In genomic region chr2:156421381-156422110, GRCm38 (mm10) we compare ENCODE assay signal across 8 mouse cellular contexts. TPM values are rescaled to one million over a fixed set of nuclear protein-coding genes. Genes with fewer than 3 reads are reported as not detected.
DNase-seq lines count a peak whose midpoint lies in the region; ATAC-seq and TF ChIP-seq lines count a peak whose summit lies in the region.

No protein-coding gene starts in this region.

- WGBS in intestine, embryonic 14.5 days, result 1% methylated on average over 35 of the region's 36 CpGs
- WGBS in limb, embryonic 15.5 days, result under 1% methylated on average over 36 of the region's 36 CpGs
- under 1% methylated on average over 33 of the region's 36 CpGs for WGBS in midbrain, postnatal 0 days

- H3K9me3 ChIP-seq in intestine, embryonic 14.5 days (ENCODE audit: control insufficient read depth, low read length), result no peaks in the 10 kb centered on the region
- H3K9me3 ChIP-seq in limb, embryonic 15.5 days, result no peaks in the 10 kb centered on the region
- no peaks in the 10 kb centered on the region for H3K9me3 ChIP-seq in midbrain, postnatal 0 days (ENCODE audit: low read length)

- no peak for TF ChIP-seq POLR2A in embryonic fibroblast, embryonic 13.5 days (IDR thresholded peaks at IDR 0.05; ENCODE audit: low read depth, low read length)

- no peaks in the 10 kb centered on the region for H3K36me3 ChIP-seq in intestine, embryonic 14.5 days (ENCODE audit: control insufficient read depth, insufficient read depth, low read length)
- H3K36me3 ChIP-seq in limb, embryonic 15.5 days, result no peaks in the 10 kb centered on the region
- H3K36me3 ChIP-seq in midbrain, postnatal 0 days (ENCODE audit: insufficient read depth, low read length), result no peaks in the 10 kb centered on the region

- peak overlapping the region; percentile 98 for H3K4me2 ChIP-seq in intestine, embryonic 14.5 days (ENCODE audit: low read length)
- peak overlapping the region; percentile 94 for H3K4me2 ChIP-seq in limb, embryonic 15.5 days
- H3K4me2 ChIP-seq in midbrain, postnatal 0 days (ENCODE audit: low read depth, low read length, poor library complexity, severe bottlenecking), result peak overlapping the region; percentile 89

- no peak for DNase-seq in frontal cortex, postnatal 25 days (ENCODE audit: low spot score in 2 of 2)
- DNase-seq in T-cell, adult 2 months (ENCODE audit: low spot score), result peak; percentile 45
- DNase-seq in intestine, embryonic 14.5 days (ENCODE audit: low spot score), result peak; percentile 66
- DNase-seq in midbrain, postnatal 0 days (ENCODE audit: low spot score), result peak; percentile 53
- peak; percentile 19 for DNase-seq in testis, postnatal 14 days (ENCODE audit: low spot score)

- TF ChIP-seq CTCF in embryonic fibroblast, embryonic 13.5 days (IDR thresholded peaks at IDR 0.05; ENCODE audit: borderline replicate concordance, insufficient read depth, low read length), result no peak
- peak; percentile 1; the same call in 1 of the 2 replicates for TF ChIP-seq CTCF in midbrain, postnatal 0 days (IDR thresholded peaks at IDR 0.05)

- H3K4me3 ChIP-seq in embryonic fibroblast, embryonic 13.5 days (ENCODE audit: insufficient read depth, low read length), result peak overlapping the region; percentile 41
- H3K4me3 ChIP-seq in intestine, embryonic 14.5 days (ENCODE audit: low read depth, low read length), result peak overlapping the region; percentile 61
- peak overlapping the region; percentile 62 for H3K4me3 ChIP-seq in limb, embryonic 15.5 days
- H3K4me3 ChIP-seq in midbrain, postnatal 0 days (ENCODE audit: low read depth, low read length), result peak overlapping the region; percentile 82

- peak; percentile 61 for ATAC-seq in frontal cortex, adult (ENCODE audit: low TSS enrichment)
- peak; percentile 66 for ATAC-seq in intestine, embryonic 14.5 days (replicated peaks; ENCODE audit: low FRiP score, low TSS enrichment, low read depth)
- peak; percentile 42; the same call in 1 of the 2 replicates for ATAC-seq in limb, embryonic 15.5 days (ENCODE audit: insufficient number of reproducible peaks, low FRiP score, low TSS enrichment, low read depth)
- peak; percentile 77 for ATAC-seq in midbrain, postnatal 0 days (ENCODE audit: low FRiP score)

- H3K27me3 ChIP-seq in intestine, embryonic 14.5 days (replicated peaks; ENCODE audit: control insufficient read depth, insufficient read depth, low read length), result peaks cover 24% of the 10 kb centered on the region
- H3K27me3 ChIP-seq in limb, embryonic 15.5 days, result peaks cover 48% of the 10 kb centered on the region
- no peaks in the 10 kb centered on the region for H3K27me3 ChIP-seq in midbrain, postnatal 0 days (ENCODE audit: insufficient read depth, low read length)

- H3K9ac ChIP-seq in intestine, embryonic 14.5 days (ENCODE audit: low read length), result peak overlapping the region; percentile 58
- peak overlapping the region; percentile 48 for H3K9ac ChIP-seq in limb, embryonic 15.5 days
- H3K9ac ChIP-seq in midbrain, postnatal 0 days (replicated peaks; ENCODE audit: low read length, poor library complexity, severe bottlenecking), result peak overlapping the region; percentile 94

- no peak overlapping the region for H3K27ac ChIP-seq in embryonic fibroblast, embryonic 13.5 days (ENCODE audit: insufficient read depth, low read length)
- no peak overlapping the region for H3K27ac ChIP-seq in intestine, embryonic 14.5 days (ENCODE audit: low read depth)
- H3K27ac ChIP-seq in limb, embryonic 15.5 days, result peak overlapping the region; percentile 40; the same call in 1 of the 2 replicates
- peak overlapping the region; percentile 97 for H3K27ac ChIP-seq in midbrain, postnatal 0 days (ENCODE audit: low read depth, low read length)

- H3K4me1 ChIP-seq in embryonic fibroblast, embryonic 13.5 days (ENCODE audit: control insufficient read depth, insufficient read depth, low read length), result no peaks in the 10 kb centered on the region
- H3K4me1 ChIP-seq in intestine, embryonic 14.5 days (replicated peaks; ENCODE audit: control insufficient read depth, insufficient read depth, low read length), result peaks cover 14% of the 10 kb centered on the region; the same call in 1 of the 2 replicates
- H3K4me1 ChIP-seq in limb, embryonic 15.5 days, result peaks cover 22% of the 10 kb centered on the region
- peaks cover 8% of the 10 kb centered on the region; the same call in 1 of the 2 replicates for H3K4me1 ChIP-seq in midbrain, postnatal 0 days (ENCODE audit: insufficient read depth, low read length)

RNA-seq across cellular contexts. Expression of gene Epb41l1, which starts 0.8 kb away (rescaled TPM):
- polyA plus RNA-seq in embryonic fibroblast, embryonic 13.5 days (2011; ENCODE audit: insufficient read length, low read depth, missing spikeins), result 33.6 and 35.5 TPM in 2 replicates
- polyA plus RNA-seq in intestine, embryonic 14.5 days (2014; fragmentation: Nextera tagmentation; extraction: Ambion mirVana), result 4.2 and 4.4 TPM in 2 replicates
- polyA plus RNA-seq in limb, embryonic 15.5 days (2015; fragmentation: Nextera tagmentation; extraction: Ambion mirVana), result 2.6 and 3.1 TPM in 2 replicates
- total RNA-seq in midbrain, postnatal 0 days (2014; rRNA removed), result 261 and 263 TPM in 2 replicates
- 12.7 and 12.9 TPM in 2 replicates for polyA plus RNA-seq in midbrain, postnatal 0 days (2015; fragmentation: Nextera tagmentation; extraction: Ambion mirVana)

Comparison
In these comparisons a context has a peak if more than half of its experiments do, and no peak if none do; other contexts are left out.
1. DNase-seq: peak in T-cell, adult 2 months (single experiment), intestine, embryonic 14.5 days (single experiment), midbrain, postnatal 0 days (single experiment) and testis, postnatal 14 days (single experiment); none in frontal cortex, postnatal 25 days (0 of 2).
2. H3K27ac ChIP-seq: peak in limb, embryonic 15.5 days (single experiment) and midbrain, postnatal 0 days (single experiment); none in embryonic fibroblast, embryonic 13.5 days (single experiment) and intestine, embryonic 14.5 days (single experiment).
3. Peak in every context shown above with its lines, with median percentiles within 50 percentile points of each other: ATAC-seq, H3K4me3 ChIP-seq, H3K4me2 ChIP-seq and H3K9ac ChIP-seq.